Mouse (Mus musculus) bone marrow, adult 2 months (tissue): ENCODE data around the gene Itpa. TPM values are rescaled to one million over a fixed set of nuclear protein-coding genes. Genes with fewer than 3 reads are reported as not detected.

Source experiments
- H3K27ac ChIP-seq: fragments of 200-500 bp; 2 replicates; pipeline ENCODE4 v1.5.1; 2012; ENCODE audit warnings: low read depth, mild to moderate bottlenecking, control low read depth, inconsistent platforms, low read length; ENCODE audit not compliant: control insufficient read depth, poor library complexity, insufficient read depth
- H3K4me1 ChIP-seq: fragments of 200-500 bp; 2 replicates; pipeline ENCODE4 v1.6.1; 2011; ENCODE audit warnings: low read length; ENCODE audit not compliant: control insufficient read depth, insufficient read depth
- H3K4me3 ChIP-seq: fragments of 200-500 bp; replicated peaks from 2 replicates; pipeline ENCODE3; 2011; ENCODE audit warnings: mild to moderate bottlenecking, low read depth, low read length, control low read depth; ENCODE audit not compliant: control insufficient read depth
- CTCF ChIP-seq: fragments of 200-500 bp; IDR thresholded peaks from 2 replicates; pipeline ENCODE4 v1.5.1; 2011; ENCODE audit warnings: low read length, control low read depth; ENCODE audit not compliant: control insufficient read depth, insufficient read depth
- POLR2A ChIP-seq: fragments of 200-500 bp; IDR thresholded peaks from 2 replicates; pipeline ENCODE4 v1.6.1; 2011; ENCODE audit warnings: low read depth, mild to moderate bottlenecking, control low read depth, low read length, borderline replicate concordance; ENCODE audit not compliant: control insufficient read depth
- WGBS: fragments of 180-500 bp; shearing (Covaris S2); methylation state at CpG from one replicate; pipeline ENCODE4 v1.1.7; 2018; 5-methylcytosine and 5-hydroxymethylcytosine counted together
- polyA plus RNA-seq: library from polyadenylated mRNA; stranded (reverse); fragments of >200 nt; gene quantifications from 2 replicates; pipeline ENCODE4 v1.2.4, GENCODE M21; 2011; ENCODE audit warnings: low replicate concordance; ENCODE audit not compliant: missing spikeins, insufficient read depth, insufficient read length

The Itpa gene
- polyA plus RNA-seq, 1 experiment: 42.3 TPM

- no peak overlapping the region for H3K4me3 ChIP-seq
- 82% methylated on average over 6 of the region's 6 CpGs for WGBS
- no peaks in the 10 kb centered on the region for H3K4me1 ChIP-seq
- TF ChIP-seq CTCF (no peak), POLR2A (no peak)
- H3K27ac ChIP-seq: no peak overlapping the region
Measured at GRCm38 (mm10) chr2:130717951-130718350, 50.5 kb downstream of the Itpa start.

- TF ChIP-seq CTCF (no peak), POLR2A (no peak)
- Histone ChIP-seq H3K4me3 (no peak overlapping the region), H3K4me1 (no peaks in the 10 kb centered on the region), H3K27ac (no peak overlapping the region)
- WGBS: 89% methylated on average over 4 of the region's 4 CpGs
Measured at GRCm38 (mm10) chr2:130724369-130724768, 57.0 kb downstream of the Itpa start.

- 90% methylated on average over 1 of the region's 1 CpGs for WGBS
- Histone ChIP-seq H3K4me1 (no peaks in the 10 kb centered on the region), H3K27ac (no peak overlapping the region), H3K4me3 (no peak overlapping the region)
- TF ChIP-seq CTCF (no peak), POLR2A (no peak)
Measured at GRCm38 (mm10) chr2:130727752-130728151, 60.3 kb downstream of the Itpa start.

GRCm38 (mm10) chr2:130728906-130729585 is 61.6 kb downstream of the Itpa start:
- Histone ChIP-seq H3K4me3 (no peak overlapping the region), H3K27ac (no peak overlapping the region), H3K4me1 (no peaks in the 10 kb centered on the region)
- WGBS: 75% methylated on average over 2 of the region's 2 CpGs
- TF ChIP-seq CTCF: no peak

- TF ChIP-seq POLR2A: no peak
- TF ChIP-seq CTCF: no peak
- 60% methylated on average over 9 of the region's 9 CpGs for WGBS
- Histone ChIP-seq H3K4me1 (no peaks in the 10 kb centered on the region), H3K27ac (no peak overlapping the region), H3K4me3 (no peak overlapping the region)
Measured at GRCm38 (mm10) chr2:130730746-130731145, 63.3 kb downstream of the Itpa start.

Other genes with a start within 250 kb of the Itpa start
- gene Vps16, start 243.3 kb upstream of the Itpa start, polyA plus RNA-seq: 166 and 195 TPM in 2 replicates
- gene Pced1a, start 242.9 kb upstream of the Itpa start, polyA plus RNA-seq: 6.1 and 8.5 TPM in 2 replicates
- 25.6 and 33.1 TPM in 2 replicates for gene Ptpra, start 217.3 kb upstream of the Itpa start, polyA plus RNA-seq
- gene Mrps26, start 103.9 kb upstream of the Itpa start, polyA plus RNA-seq: 33.2 and 57.4 TPM in 2 replicates
- not detected in 2 replicates for gene Oxt, start 91.4 kb upstream of the Itpa start, polyA plus RNA-seq
- gene Avp, start 85.1 kb upstream of the Itpa start, polyA plus RNA-seq: not detected in 2 replicates
- gene Fastkd5, start 37.6 kb upstream of the Itpa start, polyA plus RNA-seq: 2.5 and 3.1 TPM in 2 replicates
- 2.3 and 5.4 TPM in 2 replicates for gene Ubox5, start 37.6 kb upstream of the Itpa start, polyA plus RNA-seq
- 0.72 and 2.6 TPM in 2 replicates for gene Lzts3, start 24.8 kb upstream of the Itpa start, polyA plus RNA-seq
- 133 and 165 TPM in 2 replicates for gene Ddrgk1, start 3.0 kb upstream of the Itpa start, polyA plus RNA-seq
- 0.54 and 2.5 TPM in 2 replicates for gene Slc4a11, start 29.9 kb downstream of the Itpa start, polyA plus RNA-seq
- 12.9 and 26.6 TPM in 2 replicates for gene 4930402H24Rik, start 238.8 kb downstream of the Itpa start, polyA plus RNA-seq
- 4.4 and 6.2 TPM in 2 replicates for gene Atrn, start 238.9 kb downstream of the Itpa start, polyA plus RNA-seq